Mouse (Mus musculus) liver, embryonic 14.5 days (tissue): ENCODE measurements around the gene Cog1. TPM values are rescaled to one million over a fixed set of nuclear protein-coding genes. Genes with fewer than 3 reads are reported as not detected.

Experiments
- ATAC-seq: fragments of 200-750 bp; cut with Nextera tagmentation; 2 replicates; pipeline ENCODE4 v1.8.0; 2017; ENCODE audit warnings: moderate number of reproducible peaks, mild to moderate bottlenecking, moderate library complexity; ENCODE audit not compliant: insufficient read depth
- DNase-seq, 3 experiments: peaks; one replicate each; pipeline ENCODE4 v3.0.0-alpha.2; 2012 to 2013; ENCODE audit warnings: low read depth in 3 of 3, low spot score in 3 of 3
- H3K27ac ChIP-seq: fragments of 300-500 bp; sonication (generic); 2 replicates; pipeline ENCODE4 v1.5.1; 2014; ENCODE audit warnings: moderate library complexity, mild to moderate bottlenecking, control low read depth, inconsistent platforms
- H3K27me3 ChIP-seq: fragments of 300-500 bp; sonication (generic); 2 replicates; pipeline ENCODE4 v1.6.1; 2014; ENCODE audit warnings: mild to moderate bottlenecking, low read length, moderate library complexity; ENCODE audit not compliant: control insufficient read depth, insufficient read depth
- H3K36me3 ChIP-seq: fragments of 300-500 bp; sonication (generic); replicated peaks from 2 replicates; pipeline ENCODE4 v1.6.1; 2014; ENCODE audit warnings: low read depth; ENCODE audit not compliant: control insufficient read depth, insufficient read depth
- H3K4me1 ChIP-seq, 2 experiments: fragments of 200-500 bp in 1 of 2; fragments of 300-500 bp in 1 of 2; sonication (generic) in 1 of 2; replicated peaks; 2 replicates each; pipeline ENCODE4 v1.6.1; 2012 to 2014; ENCODE audit warnings: antibody characterized with exemption in 1 of 2, inconsistent platforms in 1 of 2, low read length in 1 of 2; ENCODE audit not compliant: control insufficient read depth in 2 of 2, insufficient read depth in 2 of 2
- H3K4me2 ChIP-seq: fragments of 300-500 bp; sonication (generic); 2 replicates; pipeline ENCODE4 v1.6.1; 2014; ENCODE audit warnings: low read depth, mild to moderate bottlenecking, control low read depth, moderate library complexity
- H3K4me3 ChIP-seq, 2 experiments: fragments of 200-500 bp in 1 of 2; fragments of 300-500 bp in 1 of 2; sonication (generic) in 1 of 2; 2 replicates each; pipeline ENCODE4 v1.5.1; 2012 to 2014; ENCODE audit warnings: low read depth in 2 of 2, low read length in 2 of 2, mild to moderate bottlenecking in 2 of 2, control low read depth in 1 of 2, inconsistent platforms in 1 of 2, moderate library complexity in 1 of 2; ENCODE audit not compliant: insufficient read depth in 1 of 2
- H3K9ac ChIP-seq: fragments of 300-500 bp; sonication (generic); replicated peaks from 2 replicates; pipeline ENCODE4 v1.6.1; 2014; ENCODE audit warnings: mild to moderate bottlenecking, control low read depth, moderate library complexity
- H3K9me3 ChIP-seq: fragments of 300-500 bp; sonication (generic); 2 replicates; pipeline ENCODE4 v1.6.1; 2016; ENCODE audit warnings: low read length, mixed read lengths; ENCODE audit not compliant: control insufficient read depth
- CTCF ChIP-seq: IDR thresholded peaks from 2 replicates; pipeline ENCODE4 v1.5.1; 2016; ENCODE audit warnings: antibody characterized with exemption, low read depth, control low read depth
- EP300 ChIP-seq: IDR thresholded peaks from 2 replicates; pipeline ENCODE4 v1.6.1; 2016; ENCODE audit warnings: antibody characterized with exemption, low read depth
- WGBS: fragments of 180-500 bp; shearing (Covaris S2); extraction: QIAGEN DNeasy Blood & Tissue Kit; methylation state at CpG from one replicate; pipeline ENCODE4 v1.1.7; 2014; ENCODE audit not compliant: insufficient replicate concordance; 5-methylcytosine and 5-hydroxymethylcytosine counted together
- polyA plus RNA-seq, 2 experiments: library from polyadenylated mRNA; depleted of rRNA in 1 of 2; stranded (reverse) in 1 of 2; unstranded in 1 of 2; fragments of >200 nt; fragmentation: Nextera tagmentation in 1 of 2; extraction: Ambion mirVana in 1 of 2; gene quantifications; 2 replicates each; pipeline versions ENCODE4 v1.2.1 to v1.2.3; 2012 to 2014

Gene Cog1
- polyA plus RNA-seq, 2 experiments = 9.3 to 12.9 TPM

- no peaks in the 10 kb centered on the region for H3K9me3 ChIP-seq
- TF ChIP-seq CTCF (no peak), EP300 (no peak)
- DNase-seq = no peak
- H3K9ac ChIP-seq = no peak overlapping the region
- WGBS = 78% methylated on average over 12 of the region's 12 CpGs
- H3K4me2 ChIP-seq = no peak overlapping the region
- no peak overlapping the region for H3K4me3 ChIP-seq
- H3K36me3 ChIP-seq = no peaks in the 10 kb centered on the region
- H3K4me1 ChIP-seq = no peaks in the 10 kb centered on the region
- ATAC-seq = no peak
- no peak overlapping the region for H3K27ac ChIP-seq
- H3K27me3 ChIP-seq = no peaks in the 10 kb centered on the region
These were observed 10.3 kb upstream of the Cog1 start for GRCm38 (mm10) chr11:113638680-113639079.

- 69% methylated on average over 3 of the region's 3 CpGs for WGBS
These were observed 3.8 kb upstream of the Cog1 start for GRCm38 (mm10) chr11:113645181-113645580.

GRCm38 (mm10) chr11:113648152-113648551 lies 817 bp upstream of the Cog1 start:
- Histone ChIP-seq H3K27me3 (no peaks in the 10 kb centered on the region), H3K9me3 (no peaks in the 10 kb centered on the region), H3K36me3 (peaks cover 16% of the 10 kb centered on the region), H3K9ac (no peak overlapping the region), H3K4me1 (peaks cover 24 to 27% of the 10 kb centered on the region in 2 experiments), H3K27ac (no peak overlapping the region), H3K4me3 (no peak overlapping the region), H3K4me2 (peak overlapping the region; percentile 95; the same call in 1 of the 2 replicates)
- WGBS = 1% methylated on average over 15 of the region's 15 CpGs
- peak; percentile 21; the same call in 1 of the 2 replicates for ATAC-seq
- TF ChIP-seq CTCF (peak; percentile 99), EP300 (no peak)
- DNase-seq = peak; percentile 53 to 64 (median 62)

More at GRCm38 (mm10) chr11:113645181-113645580, 3.8 kb upstream of the Cog1 start:
- no peak overlapping the region for H3K4me3 ChIP-seq
- H3K9ac ChIP-seq = no peak overlapping the region
- no peak overlapping the region for H3K27ac ChIP-seq
- H3K4me1 ChIP-seq = peaks cover 10 to 12% of the 10 kb centered on the region in 2 experiments
- ATAC-seq (no peak), DNase-seq (no peak)
- no peak for TF ChIP-seq EP300
- peak; percentile 21; the same call in 1 of the 2 replicates for TF ChIP-seq CTCF
- H3K27me3 ChIP-seq = no peaks in the 10 kb centered on the region
- H3K4me2 ChIP-seq = no peak overlapping the region
- H3K9me3 ChIP-seq = no peaks in the 10 kb centered on the region
- no peaks in the 10 kb centered on the region for H3K36me3 ChIP-seq

GRCm38 (mm10) chr11:113649353-113650210 lies 613 bp downstream of the Cog1 start, which contains the start of gene Slc39a11:
Gene Slc39a11, minus strand, starts transcription at chr11:113650079.
- peaks cover 30% of the 10 kb centered on the region for H3K36me3 ChIP-seq
- no peaks in the 10 kb centered on the region for H3K27me3 ChIP-seq
- H3K4me3 ChIP-seq = peak within 1 kb of the TSS; percentile 99 to 100
- H3K4me2 ChIP-seq = peak within 1 kb of the TSS; percentile 95
- peak; percentile 45 to 51 (median 49) for DNase-seq
- H3K9me3 ChIP-seq = no peaks in the 10 kb centered on the region
- TF ChIP-seq EP300 (no peak), CTCF (0 out of 2 replicates have a peak, but pooled peaks have one; percentile 3)
- ATAC-seq = peak; percentile 78
- peak within 1 kb of the TSS; percentile 86 for H3K9ac ChIP-seq
- 0% methylated on average over 84 of the region's 91 CpGs for WGBS
- peaks cover 24 to 27% of the 10 kb centered on the region in 2 experiments for H3K4me1 ChIP-seq
- H3K27ac ChIP-seq = peak within 1 kb of the TSS; percentile 84
